Mouse (Mus musculus) ES-E14 (cell line): ENCODE data around the gene Abtb1. TPM values are rescaled to one million over a fixed set of nuclear protein-coding genes. Genes with fewer than 3 reads are reported as not detected.

Experiments used
- DNase-seq: peaks from one replicate; pipeline ENCODE4 v3.0.0-alpha.2; 2013; ENCODE audit warnings: low read depth, low spot score
- H3K27ac ChIP-seq: 2 replicates; pipeline ENCODE4 v1.5.1; 2012; ENCODE audit warnings: low read depth, mild to moderate bottlenecking, low read length, moderate library complexity, mixed read lengths; ENCODE audit not compliant: poor library complexity, insufficient read depth, severe bottlenecking
- H3K36me3 ChIP-seq: 2 replicates; pipeline ENCODE4 v1.6.1; 2012; ENCODE audit warnings: mild to moderate bottlenecking, low read length, moderate library complexity, mixed read lengths; ENCODE audit not compliant: control insufficient read depth, poor library complexity, insufficient read depth, severe bottlenecking
- H3K4me1 ChIP-seq, 2 experiments: fragments of 150-350 bp in 1 of 2; sonication (generic) in 1 of 2; 2 replicates each; pipeline ENCODE4 v1.6.1; 2012; ENCODE audit warnings: low read length in 2 of 2, mild to moderate bottlenecking in 1 of 2, mixed read lengths in 1 of 2; ENCODE audit not compliant: control insufficient read depth in 2 of 2, insufficient read depth in 2 of 2, poor library complexity in 1 of 2
- H3K4me3 ChIP-seq, 2 experiments: fragments of 150-350 bp in 1 of 2; sonication (generic) in 1 of 2; 2 replicates each; pipeline ENCODE4 v1.5.1; 2012; ENCODE audit warnings: low read length in 2 of 2, low read depth in 1 of 2, mild to moderate bottlenecking in 1 of 2, mixed read lengths in 1 of 2; ENCODE audit not compliant: insufficient read depth in 1 of 2, poor library complexity in 1 of 2, severe bottlenecking in 1 of 2
- H3K9ac ChIP-seq: 2 replicates; pipeline ENCODE4 v1.6.1; 2012; ENCODE audit warnings: low read depth, mild to moderate bottlenecking, low read length, mixed read lengths; ENCODE audit not compliant: poor library complexity, insufficient read depth, severe bottlenecking
- H3K9me3 ChIP-seq: fragments of 150-350 bp; sonication (generic); 2 replicates; pipeline ENCODE4 v1.6.1; 2012; ENCODE audit warnings: low read depth, mild to moderate bottlenecking, low read length; ENCODE audit not compliant: control insufficient read depth, insufficient read depth
- CHD2 ChIP-seq: IDR thresholded peaks from 2 replicates; pipeline ENCODE4 v1.6.1; 2014; ENCODE audit warnings: mild to moderate bottlenecking, low read depth, low read length, inconsistent platforms
- HCFC1 ChIP-seq: IDR thresholded peaks from 2 replicates; pipeline ENCODE4 v1.6.1; 2012; ENCODE audit warnings: low read length, inconsistent platforms, borderline replicate concordance; ENCODE audit not compliant: insufficient read depth
- MAFK ChIP-seq: IDR thresholded peaks from 2 replicates; pipeline ENCODE4 v1.6.1; 2014; ENCODE audit warnings: mild to moderate bottlenecking, low read depth, low read length, inconsistent platforms; ENCODE audit not compliant: insufficient read depth
- ZC3H11A ChIP-seq: IDR thresholded peaks from 2 replicates; pipeline ENCODE4 v1.6.1; 2012; ENCODE audit warnings: low read depth, mild to moderate bottlenecking, inconsistent platforms, low read length, borderline replicate concordance
- ZNF384 ChIP-seq: IDR thresholded peaks from 2 replicates; pipeline ENCODE4 v1.6.1; 2012; ENCODE audit warnings: low read depth, low read length, inconsistent platforms
- in situ Hi-C, 2 experiments: fragments of 600-800 bp; cut with MboI; formaldehyde crosslinking; loops; one replicate each; pipeline ENCODE4 v1.15.1; 2025; ENCODE audit warnings: low sequenced_read_pairs in 2 of 2, inconsistent platforms in 1 of 2; ENCODE audit not compliant: unreplicated experiment in 2 of 2
- total RNA-seq: library from RNA; depleted of rRNA; stranded (reverse); fragments of 300-350 nt; gene quantifications from 2 replicates; pipeline ENCODE4 v1.2.3, GENCODE M21; 2012

The Abtb1 gene
- total RNA-seq, 1 experiment, result 33.0 TPM

- Histone ChIP-seq H3K4me1 (no peaks in the 10 kb centered on the region), H3K9ac (no peak overlapping the region), H3K9me3 (no peaks in the 10 kb centered on the region), H3K36me3 (no peaks in the 10 kb centered on the region), H3K4me3 (no peak overlapping the region), H3K27ac (no peak overlapping the region)
- peak; percentile 60 for DNase-seq
- in situ Hi-C loops, result no loop called here
- TF ChIP-seq MAFK, result no peak
- TF ChIP-seq ZNF384, result no peak
- TF ChIP-seq HCFC1, result no peak
- no peak for TF ChIP-seq CHD2
- TF ChIP-seq ZC3H11A, result no peak
Measured at GRCm38 (mm10) chr6:88812886-88813285, 28.9 kb downstream of the Abtb1 start.

GRCm38 (mm10) chr6:88811880-88812400 lies 29.8 kb downstream of the Abtb1 start:
- H3K36me3 ChIP-seq, result no peaks in the 10 kb centered on the region

GRCm38 (mm10) chr6:88811396-88811795 lies 30.4 kb downstream of the Abtb1 start:
- H3K9ac ChIP-seq, result no peak overlapping the region
- H3K36me3 ChIP-seq, result no peaks in the 10 kb centered on the region
- DNase-seq, result no peak
- H3K4me3 ChIP-seq, result no peak overlapping the region
- in situ Hi-C loops, result no loop called here
- H3K4me1 ChIP-seq, result no peaks in the 10 kb centered on the region
- H3K27ac ChIP-seq, result no peak overlapping the region
- TF ChIP-seq MAFK (no peak), ZNF384 (no peak), HCFC1 (no peak), ZC3H11A (no peak), CHD2 (no peak)
- no peaks in the 10 kb centered on the region for H3K9me3 ChIP-seq

More at GRCm38 (mm10) chr6:88811880-88812400, 29.8 kb downstream of the Abtb1 start:
- H3K9ac ChIP-seq, result no peak overlapping the region
- H3K4me3 ChIP-seq, result no peak overlapping the region
- H3K4me1 ChIP-seq, result no peaks in the 10 kb centered on the region
- in situ Hi-C loops, result no loop called here
- no peaks in the 10 kb centered on the region for H3K9me3 ChIP-seq
- no peak for DNase-seq
- no peak overlapping the region for H3K27ac ChIP-seq
- TF ChIP-seq ZC3H11A (no peak), HCFC1 (no peak), CHD2 (no peak), MAFK (no peak), ZNF384 (no peak)

- H3K9me3 ChIP-seq, result no peaks in the 10 kb centered on the region
- H3K36me3 ChIP-seq, result no peaks in the 10 kb centered on the region
- no peak overlapping the region for H3K9ac ChIP-seq
- no peak overlapping the region for H3K27ac ChIP-seq
- in situ Hi-C loops, result no loop called here
- no peak overlapping the region for H3K4me3 ChIP-seq
- TF ChIP-seq ZC3H11A, result no peak
- TF ChIP-seq MAFK, result no peak
- TF ChIP-seq HCFC1, result no peak
- TF ChIP-seq CHD2, result no peak
- TF ChIP-seq ZNF384, result no peak
- no peaks in the 10 kb centered on the region for H3K4me1 ChIP-seq
- DNase-seq, result no peak
Measured at GRCm38 (mm10) chr6:88810291-88810690, 31.5 kb downstream of the Abtb1 start.
